Mouse (Mus musculus): ENCODE measurements around the gene Gm10961. TPM values are rescaled to one million over a fixed set of nuclear protein-coding genes. Genes with fewer than 3 reads are reported as not detected.

The Gm10961 gene
- polyA plus RNA-seq, 1 experiment from 2014 or later, result not detected

GRCm38 (mm10) chr3:107629411-107629810, 1.7 kb upstream of the Gm10961 start:
- no peak overlapping the region for H3K9ac ChIP-seq (ENCODE audit: low read length)
- no peak for DNase-seq (ENCODE audit: low spot score)
- peaks cover 16% of the 10 kb centered on the region for H3K36me3 ChIP-seq (ENCODE audit: control insufficient read depth, insufficient read depth, low read length)
- TF ChIP-seq EP300 (optimal IDR thresholded peaks at IDR 0.05) (no peak), CTCF (IDR thresholded peaks at IDR 0.05; ENCODE audit: low read depth) (no peak)
- 86% methylated on average over 4 of the region's 4 CpGs for WGBS
- no peaks in the 10 kb centered on the region for H3K9me3 ChIP-seq (ENCODE audit: control insufficient read depth, low read length)
- H3K27me3 ChIP-seq (ENCODE audit: control insufficient read depth, insufficient read depth, low read length), result no peaks in the 10 kb centered on the region
- no peaks in the 10 kb centered on the region for H3K4me1 ChIP-seq (replicated peaks; ENCODE audit: control insufficient read depth, insufficient read depth)
- no peak overlapping the region for H3K4me3 ChIP-seq (ENCODE audit: low read depth, low read length)
- H3K4me2 ChIP-seq (replicated peaks; ENCODE audit: low read depth), result no peak overlapping the region
- no peak overlapping the region for H3K27ac ChIP-seq (replicated peaks)
- ATAC-seq (ENCODE audit: low FRiP score, low TSS enrichment), result no peak

DNA sequence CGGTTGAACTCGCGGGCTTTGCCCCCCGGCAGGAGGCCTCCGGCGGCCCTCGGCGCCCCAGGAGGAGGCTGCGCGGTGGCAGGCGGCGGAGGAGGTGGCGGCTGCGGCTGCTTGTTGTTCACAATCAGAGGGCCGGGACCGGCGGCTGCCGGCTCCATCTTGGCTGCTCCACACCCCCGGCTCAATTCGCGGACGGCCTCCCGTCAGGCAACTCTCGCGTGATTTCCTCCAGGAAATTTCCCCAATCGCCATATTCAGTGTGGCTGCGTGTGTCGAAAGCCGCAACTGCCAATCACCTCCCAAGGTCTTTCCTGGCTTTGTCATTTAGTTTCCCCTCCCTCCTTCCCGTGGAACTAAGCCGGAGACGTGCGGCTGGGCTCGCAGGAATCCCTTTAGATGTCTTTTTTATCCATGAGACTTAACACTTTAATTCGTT, 419 bp downstream of the Gm10961 start, which contains the start of gene Strip1:
Gene Strip1, minus strand, starts transcription at position 172 of the 436 bp plus-strand sequence.
- 0 out of 2 replicates have a peak, but pooled peaks cover 8% of the 10 kb centered on the region for H3K36me3 ChIP-seq (ENCODE audit: control insufficient read depth, insufficient read depth, low read length)
- H3K9me3 ChIP-seq (ENCODE audit: control insufficient read depth, low read length), result no peaks in the 10 kb centered on the region
- TF ChIP-seq EP300 (optimal IDR thresholded peaks at IDR 0.05) (no peak), CTCF (IDR thresholded peaks at IDR 0.05; ENCODE audit: low read depth) (no peak)
- peak; percentile 97 for ATAC-seq (ENCODE audit: low FRiP score, low TSS enrichment)
- WGBS, result under 1% methylated on average over 35 of the region's 35 CpGs
- peak within 1 kb of the TSS; percentile 96 for H3K4me2 ChIP-seq (replicated peaks; ENCODE audit: low read depth)
- peak within 1 kb of the TSS; percentile 99 for H3K9ac ChIP-seq (ENCODE audit: low read length)
- H3K27me3 ChIP-seq (ENCODE audit: control insufficient read depth, insufficient read depth, low read length), result no peaks in the 10 kb centered on the region
- H3K27ac ChIP-seq (replicated peaks), result peak within 1 kb of the TSS; percentile 93
- peak; percentile 94 for DNase-seq (ENCODE audit: low spot score)
- H3K4me3 ChIP-seq (ENCODE audit: low read depth, low read length), result peak within 1 kb of the TSS; percentile 99
- no peaks in the 10 kb centered on the region for H3K4me1 ChIP-seq (replicated peaks; ENCODE audit: control insufficient read depth, insufficient read depth)

DNA sequence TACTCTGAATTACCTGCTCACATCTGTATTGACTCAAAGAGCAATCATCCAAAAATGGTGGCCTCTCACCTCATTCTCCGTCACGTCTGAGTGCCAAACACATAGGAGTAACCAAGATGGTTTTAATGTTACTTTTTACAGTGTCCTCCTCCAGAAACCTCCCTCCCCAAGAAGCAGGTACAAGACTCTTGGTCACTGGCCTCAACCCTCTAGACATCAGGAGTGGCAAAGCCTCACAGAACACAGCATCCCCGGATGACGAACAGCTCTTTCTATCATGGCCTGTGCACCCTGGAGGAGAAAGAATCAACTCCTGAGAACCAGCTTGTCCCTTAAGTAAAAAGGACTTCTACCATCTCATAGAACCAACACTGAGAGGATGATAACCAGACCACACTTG, 1.7 kb downstream of the Gm10961 start:
- H3K9me3 ChIP-seq (ENCODE audit: control insufficient read depth, low read length), result no peaks in the 10 kb centered on the region
- H3K4me3 ChIP-seq (ENCODE audit: low read depth, low read length), result no peak overlapping the region
- no peak for TF ChIP-seq CTCF (IDR thresholded peaks at IDR 0.05; ENCODE audit: low read depth)
- no peak for TF ChIP-seq EP300 (optimal IDR thresholded peaks at IDR 0.05)
- H3K27ac ChIP-seq (replicated peaks), result no peak overlapping the region
- WGBS, result 88% methylated on average over 4 of the region's 4 CpGs
- H3K27me3 ChIP-seq (ENCODE audit: control insufficient read depth, insufficient read depth, low read length), result no peaks in the 10 kb centered on the region
- ATAC-seq (ENCODE audit: low FRiP score, low TSS enrichment) (no peak), DNase-seq (ENCODE audit: low spot score) (no peak)
- no peaks in the 10 kb centered on the region for H3K36me3 ChIP-seq (ENCODE audit: control insufficient read depth, insufficient read depth, low read length)
- H3K4me1 ChIP-seq (replicated peaks; ENCODE audit: control insufficient read depth, insufficient read depth), result no peaks in the 10 kb centered on the region
- no peak overlapping the region for H3K9ac ChIP-seq (ENCODE audit: low read length)
- H3K4me2 ChIP-seq (replicated peaks; ENCODE audit: low read depth), result no peak overlapping the region

GRCm38 (mm10) chr3:107633906-107634305, 2.8 kb downstream of the Gm10961 start:
- no peak for DNase-seq (ENCODE audit: low spot score)
- no peak for TF ChIP-seq EP300 (optimal IDR thresholded peaks at IDR 0.05)
- TF ChIP-seq CTCF (IDR thresholded peaks at IDR 0.05; ENCODE audit: low read depth), result no peak
- H3K36me3 ChIP-seq (ENCODE audit: control insufficient read depth, insufficient read depth, low read length), result no peaks in the 10 kb centered on the region

DNA sequence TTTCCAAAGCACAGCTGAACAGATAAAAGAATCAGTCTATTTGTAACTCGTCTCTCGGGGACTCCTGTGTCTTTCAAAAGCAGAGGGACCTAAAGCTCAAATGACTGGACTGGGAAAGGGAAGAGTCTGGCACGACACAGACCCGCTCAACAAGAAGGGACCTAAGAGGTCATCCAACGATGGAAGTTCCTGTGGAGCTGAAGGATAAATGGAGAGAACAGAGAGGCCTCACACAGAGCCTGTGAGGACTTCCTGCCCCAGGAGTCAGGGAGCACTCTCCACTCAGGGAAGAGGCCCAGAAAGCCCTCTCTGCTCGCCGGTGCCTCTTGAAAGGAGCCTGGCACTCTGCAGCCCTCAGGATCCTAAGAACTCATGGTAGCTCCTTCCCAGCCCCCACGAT, 4.7 kb downstream of the Gm10961 start:
- Histone ChIP-seq H3K4me1 (replicated peaks; ENCODE audit: control insufficient read depth, insufficient read depth) (no peaks in the 10 kb centered on the region), H3K9ac (ENCODE audit: low read length) (no peak overlapping the region), H3K36me3 (ENCODE audit: control insufficient read depth, insufficient read depth, low read length) (no peaks in the 10 kb centered on the region), H3K27ac (replicated peaks) (no peak overlapping the region), H3K4me3 (ENCODE audit: low read depth, low read length) (no peak overlapping the region), H3K9me3 (ENCODE audit: control insufficient read depth, low read length) (no peaks in the 10 kb centered on the region), H3K27me3 (ENCODE audit: control insufficient read depth, insufficient read depth, low read length) (no peaks in the 10 kb centered on the region), H3K4me2 (replicated peaks; ENCODE audit: low read depth) (no peak overlapping the region)
- no peak for TF ChIP-seq EP300 (optimal IDR thresholded peaks at IDR 0.05)
- TF ChIP-seq CTCF (IDR thresholded peaks at IDR 0.05; ENCODE audit: low read depth), result no peak
- no peak for DNase-seq (ENCODE audit: low spot score)
- ATAC-seq (ENCODE audit: low FRiP score, low TSS enrichment), result no peak
- 49% methylated on average over 8 of the region's 8 CpGs for WGBS

More at GRCm38 (mm10) chr3:107633906-107634305, 2.8 kb downstream of the Gm10961 start:
- WGBS, result 90% methylated on average over 9 of the region's 9 CpGs
- H3K9me3 ChIP-seq (ENCODE audit: control insufficient read depth, low read length), result no peaks in the 10 kb centered on the region
- no peak overlapping the region for H3K27ac ChIP-seq (replicated peaks)
- H3K27me3 ChIP-seq (ENCODE audit: control insufficient read depth, insufficient read depth, low read length), result no peaks in the 10 kb centered on the region
- ATAC-seq (ENCODE audit: low FRiP score, low TSS enrichment), result no peak
- H3K4me2 ChIP-seq (replicated peaks; ENCODE audit: low read depth), result no peak overlapping the region
- H3K4me3 ChIP-seq (ENCODE audit: low read depth, low read length), result no peak overlapping the region
- H3K9ac ChIP-seq (ENCODE audit: low read length), result no peak overlapping the region
- no peaks in the 10 kb centered on the region for H3K4me1 ChIP-seq (replicated peaks; ENCODE audit: control insufficient read depth, insufficient read depth)

- no peaks in the 10 kb centered on the region for H3K36me3 ChIP-seq (ENCODE audit: control insufficient read depth, insufficient read depth, low read length)
- H3K4me2 ChIP-seq (replicated peaks; ENCODE audit: low read depth), result no peak overlapping the region
- H3K9ac ChIP-seq (ENCODE audit: low read length), result no peak overlapping the region
- H3K4me3 ChIP-seq (ENCODE audit: low read depth, low read length), result no peak overlapping the region
- H3K4me1 ChIP-seq (replicated peaks; ENCODE audit: control insufficient read depth, insufficient read depth), result no peaks in the 10 kb centered on the region
- TF ChIP-seq EP300 (optimal IDR thresholded peaks at IDR 0.05), result no peak
- no peak for TF ChIP-seq CTCF (IDR thresholded peaks at IDR 0.05; ENCODE audit: low read depth)
- no peak for DNase-seq (ENCODE audit: low spot score)
- ATAC-seq (ENCODE audit: low FRiP score, low TSS enrichment), result no peak
- H3K27me3 ChIP-seq (ENCODE audit: control insufficient read depth, insufficient read depth, low read length), result no peaks in the 10 kb centered on the region
- no peak overlapping the region for H3K27ac ChIP-seq (replicated peaks)
- H3K9me3 ChIP-seq (ENCODE audit: control insufficient read depth, low read length), result no peaks in the 10 kb centered on the region
- 75% methylated on average over 3 of the region's 3 CpGs for WGBS
These were observed 5.1 kb downstream of the Gm10961 start for GRCm38 (mm10) chr3:107636236-107636635.

Data from stomach, postnatal 0 days (tissue).